Mouse (Mus musculus) urinary bladder, postnatal 4 days (tissue): ENCODE data around the gene Nfia.

Source experiments
- DNase-seq, 2 experiments: peaks; one replicate each; pipeline ENCODE4 v3.0.0; 2021 to 2022; ENCODE audit warnings: low spot score in 2 of 2

Gene Nfia

GRCm38 (mm10) chr4:98002206-98002605 lies 229.7 kb downstream of the Nfia start:
- DNase-seq = peak in 1 of 2 experiments; percentile 24

- peak in 1 of 2 experiments; percentile 21 for DNase-seq
Measured at GRCm38 (mm10) chr4:98003323-98004107, 231.0 kb downstream of the Nfia start.

GRCm38 (mm10) chr4:98004108-98004625 lies 231.6 kb downstream of the Nfia start:
- DNase-seq = peak in 1 of 2 experiments; percentile 60

GRCm38 (mm10) chr4:98004986-98005385 lies 232.5 kb downstream of the Nfia start:
- DNase-seq = peak in 1 of 2 experiments; percentile 4

- no peak for DNase-seq
Measured at GRCm38 (mm10) chr4:98008814-98009368, 236.4 kb downstream of the Nfia start.

- DNase-seq = no peak
Measured at GRCm38 (mm10) chr4:98009966-98010365, 237.4 kb downstream of the Nfia start.

GRCm38 (mm10) chr4:98019811-98020210 lies 247.3 kb downstream of the Nfia start:
- no peak for DNase-seq

GRCm38 (mm10) chr4:98020836-98021235 lies 248.3 kb downstream of the Nfia start:
- no peak for DNase-seq

- DNase-seq = no peak
Measured at GRCm38 (mm10) chr4:98023245-98023792, 250.8 kb downstream of the Nfia start.

- no peak for DNase-seq
Measured at GRCm38 (mm10) chr4:98027412-98027811, 254.9 kb downstream of the Nfia start.

GRCm38 (mm10) chr4:98031871-98032270 lies 259.3 kb downstream of the Nfia start:
- no peak for DNase-seq

- DNase-seq = no peak
Measured at GRCm38 (mm10) chr4:98032332-98032731, 259.8 kb downstream of the Nfia start.

GRCm38 (mm10) chr4:98039095-98039494 lies 266.6 kb downstream of the Nfia start:
- no peak for DNase-seq

- no peak for DNase-seq
Measured at GRCm38 (mm10) chr4:98040179-98040578, 267.6 kb downstream of the Nfia start.

- no peak for DNase-seq
Measured at GRCm38 (mm10) chr4:98044611-98045010, 272.1 kb downstream of the Nfia start.

- DNase-seq = no peak
Measured at GRCm38 (mm10) chr4:98047369-98047768, 274.8 kb downstream of the Nfia start.

GRCm38 (mm10) chr4:98049584-98049983 lies 277.1 kb downstream of the Nfia start:
- no peak for DNase-seq

- DNase-seq = no peak
Measured at GRCm38 (mm10) chr4:98050003-98050620, 277.6 kb downstream of the Nfia start.

GRCm38 (mm10) chr4:98050781-98051180 lies 278.2 kb downstream of the Nfia start:
- DNase-seq = no peak

GRCm38 (mm10) chr4:98051326-98051725 lies 278.8 kb downstream of the Nfia start:
- DNase-seq = no peak

GRCm38 (mm10) chr4:98055036-98055435 lies 282.5 kb downstream of the Nfia start:
- no peak for DNase-seq

GRCm38 (mm10) chr4:98056396-98057020 lies 284.0 kb downstream of the Nfia start:
- DNase-seq = no peak
